Mouse (Mus musculus): ENCODE measurements around the gene 4930432K21Rik.

- TF ChIP-seq CTCF (IDR thresholded peaks at IDR 0.05; ENCODE audit: low read depth) (no peak), EP300 (IDR thresholded peaks at IDR 0.05; ENCODE audit: low read depth) (no peak)
Measured at GRCm38 (mm10) chr8:84201545-84202245, 53.9 kb downstream of the 4930432K21Rik start.
